Mouse (Mus musculus) myocyte (in vitro differentiated cells): ENCODE results near the gene Sdccag8.

Experiments
- E2F4 ChIP-seq: IDR thresholded peaks from one replicate; pipeline ENCODE4 v1.6.1; 2011; ENCODE audit warnings: mild to moderate bottlenecking, control low read depth, moderate library complexity; ENCODE audit not compliant: insufficient read depth
- MAX ChIP-seq: IDR thresholded peaks from one replicate; pipeline ENCODE4 v1.6.1; 2011; ENCODE audit warnings: low read depth, mild to moderate bottlenecking, control low read depth
- MYOD1 ChIP-seq, 3 experiments: IDR thresholded peaks; one replicate each; pipeline ENCODE4 v1.6.1; 2011; ENCODE audit warnings: control low read depth in 2 of 3, low read depth in 2 of 3, mild to moderate bottlenecking in 2 of 3, moderate library complexity in 1 of 3; ENCODE audit not compliant: insufficient read length in 2 of 3, control insufficient read depth in 1 of 3
- MYOG ChIP-seq, 3 experiments: IDR thresholded peaks; one replicate each; pipeline ENCODE4 v1.6.1; 2011; ENCODE audit warnings: control low read depth in 2 of 3, low read depth in 2 of 3, mild to moderate bottlenecking in 2 of 3; ENCODE audit not compliant: insufficient read length in 2 of 3, control insufficient read depth in 1 of 3, insufficient read depth in 1 of 3
- POLR2A ChIP-seq: IDR thresholded peaks from one replicate; pipeline ENCODE4 v1.6.1; 2011; ENCODE audit warnings: low read depth, mild to moderate bottlenecking, control low read depth, moderate library complexity; ENCODE audit not compliant: insufficient read length
- POLR2AphosphoS2 ChIP-seq: IDR thresholded peaks from one replicate; pipeline ENCODE4 v1.6.1; 2011; ENCODE audit warnings: low read depth, control low read depth; ENCODE audit not compliant: insufficient read length
- REST ChIP-seq: IDR thresholded peaks from one replicate; pipeline ENCODE4 v1.6.1; 2011; ENCODE audit warnings: mild to moderate bottlenecking, control low read depth, moderate library complexity; ENCODE audit not compliant: insufficient read depth, insufficient read length
- USF1 ChIP-seq: IDR thresholded peaks from one replicate; pipeline ENCODE4 v1.6.1; 2011; ENCODE audit warnings: low read depth, mild to moderate bottlenecking, control low read depth, moderate library complexity

- TF ChIP-seq MYOD1 (IDR thresholded peaks at IDR 0.05; ENCODE audit: control insufficient read depth in 1 of 3, insufficient read length in 2 of 3, low read depth in 2 of 3), result peak in 2 of 3 experiments; percentile 57 to 68
- TF ChIP-seq POLR2A, result no peak
- no peak for TF ChIP-seq POLR2AphosphoS2
- peak in 1 of 3 experiments; percentile 69 for TF ChIP-seq MYOG (IDR thresholded peaks at IDR 0.05; ENCODE audit: control insufficient read depth in 1 of 3, insufficient read depth in 1 of 3, insufficient read length in 2 of 3, low read depth in 2 of 3)
- TF ChIP-seq E2F4, result no peak
- no peak for TF ChIP-seq REST
- no peak for TF ChIP-seq MAX
- no peak for TF ChIP-seq USF1
Observed at GRCm38 (mm10) chr1:176845082-176845977, 30.9 kb downstream of the Sdccag8 start.
